Mouse (Mus musculus): ENCODE measurements around the gene Fbxl3. TPM values are rescaled to one million over a fixed set of nuclear protein-coding genes. Genes with fewer than 3 reads are reported as not detected.
A peak's percentile ranks its signal among the peaks of the same experiment; 100 is the strongest.

Fbxl3 gene
- polyA plus RNA-seq, 2 experiments, result 39.2 to 84.7 TPM

DNA sequence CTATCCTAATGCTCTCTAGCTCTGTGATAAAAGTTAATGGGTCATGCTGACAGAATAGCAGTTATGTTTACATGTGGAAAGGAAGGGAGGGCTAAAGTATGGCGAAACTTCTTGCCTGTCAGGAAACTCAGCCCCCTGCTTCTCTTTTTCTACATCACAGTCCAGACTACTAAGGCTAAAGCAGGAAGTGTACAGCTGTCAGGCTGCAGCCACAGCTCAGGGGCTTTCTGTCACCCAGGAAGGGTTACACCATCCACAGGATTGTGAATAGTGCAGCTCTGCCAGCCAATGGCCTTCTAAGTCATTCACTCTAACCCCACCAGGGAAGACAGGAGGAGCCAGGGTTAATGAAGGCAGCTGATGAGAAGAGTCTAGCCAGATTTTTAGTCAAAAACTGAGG is 40.4 kb downstream of the Fbxl3 start:
- Histone ChIP-seq H3K4me3 (replicated peaks; ENCODE audit: low read length) (no peak overlapping the region), H3K36me3 (ENCODE audit: control insufficient read depth, insufficient read depth, low read length) (no peaks in the 10 kb centered on the region), H3K9ac (ENCODE audit: low read depth, low read length, severe bottlenecking) (no peak overlapping the region), H3K27ac (replicated peaks; ENCODE audit: low read depth, low read length) (no peak overlapping the region), H3K9me3 (ENCODE audit: control insufficient read depth, low read length) (no peaks in the 10 kb centered on the region), H3K4me1 (ENCODE audit: control insufficient read depth, insufficient read depth, low read length) (no peaks in the 10 kb centered on the region), H3K4me2 (replicated peaks; ENCODE audit: low read depth, low read length, severe bottlenecking) (no peak overlapping the region), H3K27me3 (ENCODE audit: control insufficient read depth, insufficient read depth, low read length) (no peaks in the 10 kb centered on the region)
- TF ChIP-seq POLR2A (IDR thresholded peaks at IDR 0.05; ENCODE audit: borderline replicate concordance, extremely low read depth, insufficient read depth, insufficient read length), result no peak
- 75% methylated on average over 1 of the region's 1 CpGs for WGBS
- DNase-seq (ENCODE audit: low spot score) (no peak), ATAC-seq (ENCODE audit: low FRiP score, low read depth) (no peak)

DNA sequence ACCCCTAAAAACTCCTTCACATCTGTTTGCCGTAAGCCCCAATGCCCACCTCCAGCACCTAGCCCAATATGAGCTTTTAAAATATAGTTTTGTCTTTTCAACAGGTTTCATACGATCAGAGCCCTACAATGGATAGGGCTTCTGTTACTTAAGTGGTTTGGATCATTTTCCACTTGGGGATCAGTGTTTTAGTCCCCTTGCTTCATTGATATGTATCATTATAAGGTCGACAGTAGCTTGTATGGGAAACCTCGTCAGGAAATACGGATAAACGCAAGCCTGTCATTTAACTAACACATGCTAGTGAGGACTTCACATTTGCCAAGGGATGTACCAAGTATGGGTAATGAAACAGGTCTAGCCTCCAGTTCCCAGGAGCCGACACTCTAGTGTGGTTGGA is 42.8 kb downstream of the Fbxl3 start:
- no peaks in the 10 kb centered on the region for H3K9me3 ChIP-seq (ENCODE audit: control insufficient read depth, low read length)
- no peaks in the 10 kb centered on the region for H3K36me3 ChIP-seq (ENCODE audit: control insufficient read depth, insufficient read depth, low read length)
- WGBS, result 72% methylated on average over 7 of the region's 7 CpGs
- no peak for DNase-seq (ENCODE audit: low spot score)
- no peaks in the 10 kb centered on the region for H3K4me1 ChIP-seq (ENCODE audit: control insufficient read depth, insufficient read depth, low read length)
- no peak overlapping the region for H3K4me3 ChIP-seq (replicated peaks; ENCODE audit: low read length)
- no peaks in the 10 kb centered on the region for H3K27me3 ChIP-seq (ENCODE audit: control insufficient read depth, insufficient read depth, low read length)
- H3K4me2 ChIP-seq (replicated peaks; ENCODE audit: low read depth, low read length, severe bottlenecking), result no peak overlapping the region
- H3K9ac ChIP-seq (ENCODE audit: low read depth, low read length, severe bottlenecking), result no peak overlapping the region
- H3K27ac ChIP-seq (replicated peaks; ENCODE audit: low read depth, low read length), result no peak overlapping the region
- ATAC-seq (ENCODE audit: low FRiP score, low read depth), result no peak
- TF ChIP-seq POLR2A (IDR thresholded peaks at IDR 0.05; ENCODE audit: borderline replicate concordance, extremely low read depth, insufficient read depth, insufficient read length), result no peak

- 82% methylated on average over 13 of the region's 13 CpGs for WGBS
- no peak overlapping the region for H3K9ac ChIP-seq (ENCODE audit: low read depth, low read length, severe bottlenecking)
- H3K27me3 ChIP-seq (ENCODE audit: control insufficient read depth, insufficient read depth, low read length), result no peaks in the 10 kb centered on the region
- ATAC-seq (ENCODE audit: low FRiP score, low read depth) (no peak), DNase-seq (ENCODE audit: low spot score) (no peak)
- H3K27ac ChIP-seq (replicated peaks; ENCODE audit: low read depth, low read length), result no peak overlapping the region
- no peak for TF ChIP-seq POLR2A (IDR thresholded peaks at IDR 0.05; ENCODE audit: borderline replicate concordance, extremely low read depth, insufficient read depth, insufficient read length)
- H3K4me3 ChIP-seq (replicated peaks; ENCODE audit: low read length), result no peak overlapping the region
- no peaks in the 10 kb centered on the region for H3K36me3 ChIP-seq (ENCODE audit: control insufficient read depth, insufficient read depth, low read length)
- no peaks in the 10 kb centered on the region for H3K9me3 ChIP-seq (ENCODE audit: control insufficient read depth, low read length)
- no peaks in the 10 kb centered on the region for H3K4me1 ChIP-seq (ENCODE audit: control insufficient read depth, insufficient read depth, low read length)
- no peak overlapping the region for H3K4me2 ChIP-seq (replicated peaks; ENCODE audit: low read depth, low read length, severe bottlenecking)
These were observed 44.6 kb downstream of the Fbxl3 start for GRCm38 (mm10) chr14:103054731-103055130.

GRCm38 (mm10) chr14:103051159-103051769 is 48.1 kb downstream of the Fbxl3 start:
- DNase-seq (ENCODE audit: low spot score) (peak; percentile 42), ATAC-seq (ENCODE audit: low FRiP score, low read depth) (peak; percentile 57; the same call in 1 of the 2 replicates)
- H3K36me3 ChIP-seq (ENCODE audit: control insufficient read depth, insufficient read depth, low read length), result no peaks in the 10 kb centered on the region
- H3K9me3 ChIP-seq (ENCODE audit: control insufficient read depth, low read length), result no peaks in the 10 kb centered on the region
- no peak overlapping the region for H3K27ac ChIP-seq (replicated peaks; ENCODE audit: low read depth, low read length)
- H3K4me2 ChIP-seq (replicated peaks; ENCODE audit: low read depth, low read length, severe bottlenecking), result no peak overlapping the region
- TF ChIP-seq POLR2A (IDR thresholded peaks at IDR 0.05; ENCODE audit: borderline replicate concordance, extremely low read depth, insufficient read depth, insufficient read length), result no peak
- H3K27me3 ChIP-seq (ENCODE audit: control insufficient read depth, insufficient read depth, low read length), result no peaks in the 10 kb centered on the region
- 44% methylated on average over 8 of the region's 8 CpGs for WGBS
- no peak overlapping the region for H3K9ac ChIP-seq (ENCODE audit: low read depth, low read length, severe bottlenecking)
- no peak overlapping the region for H3K4me3 ChIP-seq (replicated peaks; ENCODE audit: low read length)
- no peaks in the 10 kb centered on the region for H3K4me1 ChIP-seq (ENCODE audit: control insufficient read depth, insufficient read depth, low read length)

GRCm38 (mm10) chr14:103048292-103049086 is 50.9 kb downstream of the Fbxl3 start:
- 86% methylated on average over 11 of the region's 11 CpGs for WGBS
- no peak for TF ChIP-seq POLR2A (IDR thresholded peaks at IDR 0.05; ENCODE audit: borderline replicate concordance, extremely low read depth, insufficient read depth, insufficient read length)

More at GRCm38 (mm10) chr14:103048292-103049086, 50.9 kb downstream of the Fbxl3 start:
- Histone ChIP-seq H3K4me3 (replicated peaks; ENCODE audit: low read length) (no peak overlapping the region), H3K4me1 (ENCODE audit: control insufficient read depth, insufficient read depth, low read length) (no peaks in the 10 kb centered on the region), H3K9ac (ENCODE audit: low read depth, low read length, severe bottlenecking) (no peak overlapping the region), H3K27me3 (ENCODE audit: control insufficient read depth, insufficient read depth, low read length) (no peaks in the 10 kb centered on the region), H3K27ac (replicated peaks; ENCODE audit: low read depth, low read length) (no peak overlapping the region), H3K4me2 (replicated peaks; ENCODE audit: low read depth, low read length, severe bottlenecking) (no peak overlapping the region), H3K36me3 (ENCODE audit: control insufficient read depth, insufficient read depth, low read length) (no peaks in the 10 kb centered on the region), H3K9me3 (ENCODE audit: control insufficient read depth, low read length) (no peaks in the 10 kb centered on the region)
- DNase-seq (ENCODE audit: low spot score) (no peak), ATAC-seq (ENCODE audit: low FRiP score, low read depth) (no peak)
